Mouse (Mus musculus): Measurements from ENCODE around the gene Cnbd2.

Gene Cnbd2

GRCm38 (mm10) chr2:156312297-156312897 is at the start of gene Cnbd2, which contains the start of gene Scand1:
Gene Cnbd2 (plus strand): TSS chr2:156312299.
Gene Scand1 (minus strand): TSS chr2:156312704.
- peak; percentile 89 for DNase-seq

GRCm38 (mm10) chr2:156263204-156263893 is 48.8 kb upstream of the Cnbd2 start:
- no peak for DNase-seq

DNA sequence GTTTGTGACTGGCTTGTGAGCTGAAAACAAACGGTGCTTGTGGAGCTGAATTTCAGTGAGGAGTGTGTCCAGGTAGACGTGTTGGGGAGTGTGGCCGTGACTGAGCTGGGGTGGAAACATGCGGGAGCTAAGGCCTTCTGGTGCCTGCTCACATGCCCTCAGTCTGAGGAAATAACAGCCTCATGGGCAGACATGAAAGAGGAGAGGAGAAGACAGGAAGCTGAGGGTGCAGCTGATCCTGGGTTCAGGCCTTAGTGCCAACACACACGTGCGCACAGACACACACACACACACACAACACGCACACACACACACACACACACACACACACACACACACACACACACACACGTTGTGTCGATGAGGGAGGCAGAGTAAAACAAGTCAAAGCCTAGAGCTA is 44.5 kb upstream of the Cnbd2 start:
- no peak for DNase-seq

- DNase-seq = no peak
Measured at GRCm38 (mm10) chr2:156272553-156272952, 39.5 kb upstream of the Cnbd2 start.

DNA sequence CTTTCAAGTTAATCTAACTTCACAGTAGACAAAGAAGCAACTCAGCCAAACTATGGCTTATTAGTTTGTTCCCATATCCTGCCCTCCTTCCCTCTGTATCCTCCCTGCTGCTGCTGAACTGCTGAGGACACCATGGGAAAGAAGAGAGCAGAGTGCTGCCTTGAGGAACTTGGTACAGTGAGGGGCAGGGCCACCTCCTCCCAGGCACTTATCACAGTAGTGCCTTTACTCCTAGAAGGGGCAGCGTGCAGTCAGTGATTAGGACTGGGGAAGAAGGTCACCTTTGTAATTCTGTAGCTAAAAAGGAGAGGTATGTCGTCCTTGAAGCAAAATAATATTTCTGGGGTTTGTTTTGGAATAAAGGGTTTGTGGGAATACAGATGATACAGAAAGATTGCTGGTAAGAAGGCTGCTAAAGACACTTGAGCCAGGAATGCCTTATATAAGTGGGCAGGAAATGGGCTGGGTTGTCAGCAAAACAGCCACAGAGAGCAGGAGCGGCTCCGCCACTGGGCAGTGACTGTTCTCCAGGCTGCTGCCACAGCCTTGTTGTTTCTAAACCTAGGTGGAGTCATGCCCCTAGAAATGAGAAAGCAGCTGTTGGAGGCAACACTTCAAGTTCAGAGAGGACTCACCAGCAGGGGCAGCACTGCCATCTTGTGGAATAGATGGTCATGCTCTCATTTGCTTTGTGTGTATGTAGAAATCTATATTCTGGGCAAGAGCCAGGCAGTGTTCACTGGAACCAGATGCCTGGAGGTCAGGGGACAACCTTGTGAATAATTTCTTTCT is 33.7 kb upstream of the Cnbd2 start:
- peak; percentile 94 for DNase-seq

DNA sequence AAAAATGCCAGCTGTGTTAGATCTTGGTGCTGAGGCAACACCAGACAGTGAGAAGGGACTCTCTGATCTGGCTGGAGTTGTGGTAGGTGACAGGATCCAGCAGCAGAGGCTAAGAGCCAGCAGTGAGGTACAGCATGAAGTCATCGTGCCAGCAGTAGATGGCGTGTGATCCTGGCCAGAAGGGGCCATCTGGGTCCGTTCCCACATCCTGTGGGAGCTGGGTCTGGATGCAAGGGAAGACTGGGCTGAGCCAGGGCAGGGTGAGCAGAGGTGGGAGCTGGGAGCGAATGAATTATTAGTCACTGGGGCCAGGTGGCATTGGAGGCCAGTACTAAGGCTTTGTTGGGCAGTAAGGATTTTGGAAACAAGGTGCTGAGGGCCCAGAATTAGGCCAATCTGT is 30.9 kb upstream of the Cnbd2 start:
- DNase-seq = no peak

DNA sequence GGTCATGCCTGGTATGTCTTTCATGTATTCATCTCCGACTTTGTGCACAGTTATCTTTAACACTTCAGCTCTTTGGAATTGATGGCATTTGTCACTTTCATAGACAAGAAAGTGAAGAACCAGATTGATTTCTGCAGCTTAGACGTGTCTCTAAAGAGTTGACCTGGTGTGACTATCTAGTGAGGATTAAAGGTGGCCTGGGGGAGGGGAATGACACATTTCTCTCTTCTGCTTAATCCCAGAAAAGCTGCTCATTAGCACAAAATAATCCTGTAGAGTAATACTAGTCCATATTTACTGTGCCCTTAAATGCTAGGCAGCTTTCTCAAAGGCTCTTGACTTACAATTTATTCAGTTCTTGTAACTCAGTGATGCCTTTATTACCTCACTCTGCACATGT is 26.9 kb upstream of the Cnbd2 start:
- no peak for DNase-seq

- DNase-seq = no peak
Measured at GRCm38 (mm10) chr2:156286733-156287132, 25.4 kb upstream of the Cnbd2 start.

GRCm38 (mm10) chr2:156288222-156288621 is 23.9 kb upstream of the Cnbd2 start:
- no peak for DNase-seq

GRCm38 (mm10) chr2:156289552-156290160 is 22.4 kb upstream of the Cnbd2 start:
- DNase-seq = no peak

DNA sequence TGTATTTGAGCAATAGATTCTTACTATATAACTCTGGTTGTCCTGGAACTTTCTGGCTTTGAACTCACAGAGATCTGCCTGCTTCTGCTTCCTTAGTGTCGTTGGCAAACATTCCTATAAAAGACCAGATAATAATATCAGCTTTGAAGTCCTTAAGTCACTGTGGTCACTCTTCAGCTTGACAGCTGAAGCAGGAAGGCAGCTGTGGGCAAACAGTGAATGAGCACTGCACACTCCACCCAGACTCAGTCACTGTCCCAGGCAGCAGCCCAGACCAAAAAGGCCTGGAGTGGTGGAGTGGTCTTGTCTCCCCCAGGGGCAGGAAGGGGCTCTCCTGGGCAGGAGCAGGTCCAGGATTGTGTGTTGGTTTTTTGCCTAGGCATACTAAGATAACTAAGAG is 20.1 kb upstream of the Cnbd2 start:
- DNase-seq = no peak

DNA sequence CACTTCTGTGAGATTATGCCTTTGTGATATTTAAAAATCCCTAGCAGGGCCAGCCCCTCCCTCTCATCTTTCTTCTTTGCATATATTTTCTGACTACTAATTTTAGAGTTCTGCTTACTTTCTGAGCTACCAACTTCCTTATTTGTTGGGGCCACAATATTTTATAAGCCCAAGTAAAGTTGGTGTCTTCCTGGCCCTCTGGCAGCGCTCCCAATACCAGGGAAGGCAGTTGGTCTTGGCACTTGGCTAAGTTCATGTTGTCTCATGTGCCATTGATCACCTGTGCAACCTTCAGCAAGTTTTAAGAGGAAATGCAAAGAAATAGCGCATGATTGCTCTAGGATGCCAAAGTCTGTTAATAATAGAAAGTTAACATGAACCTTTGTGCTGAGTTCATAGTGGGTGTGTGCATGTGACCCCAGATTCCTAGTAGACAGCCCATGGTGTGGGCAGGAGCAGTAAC is 16.5 kb upstream of the Cnbd2 start:
- DNase-seq = no peak

DNA sequence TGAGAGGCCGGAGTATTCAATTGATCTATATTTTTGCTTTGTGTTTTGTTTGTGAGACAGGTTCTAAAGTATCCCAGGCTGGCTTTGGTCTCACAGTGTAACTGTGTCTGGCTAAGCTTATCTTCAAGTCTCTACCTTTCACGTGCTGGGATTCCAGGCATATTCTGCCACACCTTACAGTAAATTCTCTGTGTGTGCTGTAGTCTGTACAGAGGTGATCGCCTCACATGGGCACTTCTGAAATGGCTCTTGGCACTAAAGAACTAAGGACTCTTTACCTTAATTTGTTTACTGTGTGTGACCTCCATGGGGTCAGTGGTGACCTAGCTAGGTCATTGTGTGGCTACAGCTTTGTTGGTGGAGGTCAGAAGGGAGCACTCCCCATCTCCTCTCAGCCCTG is 15.9 kb upstream of the Cnbd2 start:
- no peak for DNase-seq

DNA sequence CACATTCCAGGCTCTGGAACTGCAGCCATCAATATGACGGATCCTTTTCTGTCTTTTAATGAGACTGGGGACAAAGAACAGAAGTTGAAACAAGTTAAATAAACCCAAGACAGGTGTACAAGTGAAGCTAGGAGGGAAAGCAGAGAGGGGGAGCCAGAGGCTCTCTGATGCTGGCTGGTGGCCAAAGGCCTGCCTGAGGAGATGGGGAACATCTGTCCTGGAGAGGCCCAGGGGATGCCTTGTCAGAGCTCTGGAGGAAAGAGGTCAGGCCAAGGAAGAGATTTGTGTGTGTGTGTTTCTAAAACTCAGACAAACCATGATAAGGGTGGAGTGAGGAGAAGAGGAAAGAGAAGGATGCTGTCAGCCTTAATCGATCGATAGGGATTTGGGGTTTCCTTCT is 14.4 kb upstream of the Cnbd2 start:
- DNase-seq = peak; percentile 48

DNA sequence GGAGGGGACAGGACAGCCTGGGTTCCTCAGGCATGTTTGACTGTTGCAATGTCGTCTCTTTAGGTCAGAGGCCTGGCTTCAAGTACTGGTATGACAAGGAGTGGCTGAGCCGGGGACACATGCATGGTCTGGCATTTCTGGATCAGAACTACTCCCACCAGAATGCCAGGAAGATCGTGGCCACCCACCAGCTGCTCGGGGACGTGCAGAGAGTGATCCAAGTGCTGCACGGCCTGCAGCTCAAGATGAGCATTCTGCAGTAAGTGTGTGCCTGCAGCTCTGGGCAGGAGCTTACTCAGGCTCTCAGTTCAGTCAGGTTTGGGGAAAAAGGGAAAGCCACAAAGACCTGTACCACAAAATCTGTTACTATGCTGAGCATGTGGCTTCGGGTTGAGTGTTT is 13.6 kb upstream of the Cnbd2 start:
- no peak for DNase-seq

DNA sequence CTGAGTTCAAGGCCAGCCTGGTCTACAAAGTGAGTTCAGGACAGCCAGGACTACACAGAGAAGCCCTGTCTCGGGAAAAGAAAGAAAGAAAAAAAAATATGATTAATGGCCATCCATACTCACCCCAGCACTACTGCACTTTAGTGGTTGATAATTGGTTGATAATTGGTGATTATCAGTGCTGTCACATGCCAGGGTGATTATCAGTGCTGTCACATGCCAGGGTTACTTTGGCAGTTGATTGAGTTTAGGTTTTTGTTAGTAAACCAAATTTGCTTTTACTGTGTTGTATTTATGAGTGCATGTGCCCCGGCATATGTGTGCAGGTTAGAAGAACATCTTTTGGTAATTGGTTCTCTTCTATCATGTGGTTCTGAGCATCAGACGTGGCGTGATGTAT is 10.0 kb upstream of the Cnbd2 start:
- no peak for DNase-seq

DNA sequence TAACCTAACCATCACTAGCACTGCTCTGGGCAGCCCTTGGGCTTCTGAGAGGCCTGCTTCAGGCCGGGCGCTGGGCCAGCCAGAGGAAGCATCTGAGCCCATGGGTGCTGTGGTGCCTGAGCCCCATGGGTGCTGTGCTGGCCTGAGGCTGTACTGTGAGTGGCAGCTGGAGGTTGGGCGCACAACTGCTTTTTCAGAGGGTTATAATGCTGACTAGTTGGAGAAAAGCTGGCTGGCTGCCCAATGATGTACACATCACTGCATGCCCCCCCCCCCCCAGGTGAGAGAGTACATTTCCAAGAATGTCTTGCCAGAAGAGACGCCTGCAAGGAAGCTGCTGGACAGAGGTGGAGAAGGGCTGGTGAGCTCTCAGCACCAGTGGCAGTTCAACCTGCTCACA is 7.7 kb upstream of the Cnbd2 start:
- no peak for DNase-seq

- DNase-seq = peak; percentile 26
Measured at GRCm38 (mm10) chr2:156305818-156306217, 6.3 kb upstream of the Cnbd2 start.

- peak; percentile 29 for DNase-seq
Measured at GRCm38 (mm10) chr2:156307261-156307660, 4.8 kb upstream of the Cnbd2 start.

- no peak for DNase-seq
Measured at GRCm38 (mm10) chr2:156309948-156310347, 2.2 kb upstream of the Cnbd2 start.

GRCm38 (mm10) chr2:156310455-156310854 is 1.6 kb upstream of the Cnbd2 start:
- DNase-seq = no peak

DNA sequence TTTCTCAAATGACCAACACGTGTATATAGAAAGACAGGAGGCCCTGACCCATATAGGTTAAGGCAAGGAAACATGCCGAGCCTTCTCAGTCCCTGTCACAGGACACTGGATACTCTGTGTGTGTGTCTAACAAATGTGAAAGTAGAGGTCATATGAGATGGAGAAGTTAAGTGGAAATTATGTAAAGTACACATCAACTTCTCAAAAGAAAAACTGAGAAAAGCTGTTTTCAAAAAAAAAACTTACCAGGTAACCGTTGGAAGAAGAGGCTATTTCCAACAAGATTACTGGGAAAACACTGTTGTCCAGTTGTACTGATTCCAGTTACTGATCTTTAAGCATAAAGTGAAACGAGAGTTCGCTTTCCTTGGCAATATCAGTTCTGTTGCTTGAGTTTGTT is 1.2 kb upstream of the Cnbd2 start:
- DNase-seq = no peak

- no peak for DNase-seq
Measured at GRCm38 (mm10) chr2:156311441-156311840, 658 bp upstream of the Cnbd2 start.

Measured in lung, postnatal 10 days (tissue).